13 mouse cellular contexts compared by ENCODE assay signal in genomic region chr5:107793258-107793657, GRCm38 (mm10). TPM values are rescaled to one million over a fixed set of nuclear protein-coding genes. Genes with fewer than 3 reads are reported as not detected.
A peak's percentile ranks its signal among the peaks of the same experiment; 100 is the strongest.
DNase-seq lines count a peak whose midpoint lies in the region; ATAC-seq and TF ChIP-seq lines count a peak whose summit lies in the region.
"Had no signal": no experiment of that assay in that cellular context is flagged by ENCODE, and none has a peak within 500 bp of the region (broad histone marks: within the 10 kb centered on the region; RNA-seq: fewer than 3 reads in every experiment).

No protein-coding gene starts in this region.

- intact Hi-C loops in gastrocnemius, postnatal 36 days (cut with DNase I) = loop anchor here (10.0 kb wide), 1 partner anchor 178 kb away; no protein-coding TSS in a partner anchor

- H3K4me2 ChIP-seq in lung, embryonic 14.5 days = no peak overlapping the region
- H3K4me2 ChIP-seq: liver, embryonic 15.5 days had no signal

- no peak overlapping the region for H3K9ac ChIP-seq in lung, embryonic 14.5 days
- H3K9ac ChIP-seq: liver, embryonic 15.5 days had no signal

- peak; percentile 86; the same call in 1 of the 2 replicates for ATAC-seq in lung, embryonic 14.5 days (ENCODE audit: insufficient read depth)
- ATAC-seq: forebrain, embryonic 14.5 days had no signal

- TF ChIP-seq CTCF in lung, embryonic 14.5 days (IDR thresholded peaks at IDR 0.05; ENCODE audit: low read depth) = no peak

- no peaks in the 10 kb centered on the region for H3K27me3 ChIP-seq in heart, embryonic 10.5 days (ENCODE audit: insufficient read depth, poor library complexity, severe bottlenecking)
- H3K27me3 ChIP-seq in lung, embryonic 14.5 days (ENCODE audit: insufficient read depth, low read length) = no peaks in the 10 kb centered on the region
- H3K27me3 ChIP-seq: liver, embryonic 15.5 days had no signal

- peaks cover 21% of the 10 kb centered on the region for H3K36me3 ChIP-seq in heart, embryonic 10.5 days
- peaks cover 22% of the 10 kb centered on the region for H3K36me3 ChIP-seq in lung, embryonic 14.5 days (ENCODE audit: insufficient read depth)

- peaks cover 9% of the 10 kb centered on the region for H3K4me1 ChIP-seq in heart, embryonic 10.5 days
- H3K4me1 ChIP-seq in lung, embryonic 14.5 days (ENCODE audit: insufficient read depth) = 0 out of 2 replicates have a peak, but pooled peaks cover 2% of the 10 kb centered on the region

- H3K4me3 ChIP-seq in heart, embryonic 10.5 days = no peak overlapping the region
- no peak overlapping the region for H3K4me3 ChIP-seq in lung, embryonic 14.5 days (ENCODE audit: low read depth, low read length)
- H3K4me3 ChIP-seq: liver, embryonic 15.5 days had no signal

- DNase-seq in adrenal gland, adult 2 months = peak; percentile 48
- no peak for DNase-seq in adrenal gland, postnatal 4 days (ENCODE audit: low spot score in 2 of 2)
- DNase-seq in 3134 (ENCODE audit: extremely low read depth, insufficient read length, low spot score) = peak; percentile 42
- peak; percentile 79 for DNase-seq in heart, embryonic 10.5 days (ENCODE audit: low spot score)
- DNase-seq in lung, embryonic 14.5 days = peak; percentile 73
- DNase-seq in gastrocnemius, postnatal 36 days = no peak
- no peak for DNase-seq in layer of hippocampus, postnatal 36 days
- DNase-seq in spleen, postnatal 36 days (ENCODE audit: low spot score in 2 of 2) = no peak
- DNase-seq: cerebellum, adult 8-10 months had no signal

- no peaks in the 10 kb centered on the region for H3K9me3 ChIP-seq in heart, embryonic 10.5 days
- no peaks in the 10 kb centered on the region for H3K9me3 ChIP-seq in lung, embryonic 14.5 days (ENCODE audit: low read depth, low read length)
- H3K9me3 ChIP-seq: liver, embryonic 15.5 days had no signal

- peak overlapping the region; percentile 77 for H3K27ac ChIP-seq in heart, embryonic 10.5 days
- H3K27ac ChIP-seq in lung, embryonic 14.5 days (ENCODE audit: low read depth) = no peak overlapping the region
- H3K27ac ChIP-seq: liver, embryonic 15.5 days had no signal

- 17% methylated on average over 3 of the region's 3 CpGs for WGBS in heart, embryonic 10.5 days
- 12% methylated on average over 3 of the region's 3 CpGs for WGBS in lung, embryonic 14.5 days

RNA-seq across cellular contexts. Expression of gene Ube2d2b, which starts 36.6 kb away (rescaled TPM):
- not detected for total RNA-seq in adrenal gland, adult 2 months (2021)
- not detected in 2 replicates for polyA plus RNA-seq in adrenal gland, adult 2 months (2012; rRNA removed)
- total RNA-seq in adrenal gland, postnatal 4 days (2021) = not detected
- 0.20 and 0.25 TPM in 2 replicates for polyA plus RNA-seq in heart, embryonic 10.5 days (2016; fragmentation: Nextera tagmentation; extraction: Ambion mirVana)
- polyA plus RNA-seq in lung, embryonic 14.5 days (2014; fragmentation: Nextera tagmentation; extraction: Ambion mirVana) = 0.11 and 0.50 TPM in 2 replicates
- total RNA-seq in gastrocnemius, postnatal 36 days (2021) = not detected
- total RNA-seq in layer of hippocampus, postnatal 36 days (2021) = not detected
- polyA plus RNA-seq: neural tube, embryonic 11.5 days; spleen, adult 2 months had no signal

Comparison
In these comparisons a context has a peak if more than half of its experiments do, and no peak if none do; other contexts are left out.
1. DNase-seq: peak in adrenal gland, adult 2 months (single experiment), 3134 (single experiment), heart, embryonic 10.5 days (single experiment) and lung, embryonic 14.5 days (single experiment); none in adrenal gland, postnatal 4 days (0 of 2), gastrocnemius, postnatal 36 days (0 of 2), layer of hippocampus, postnatal 36 days (0 of 2) and spleen, postnatal 36 days (0 of 2).